Mouse (Mus musculus): ENCODE measurements at regions not wholly inside any gene's neighbourhood (a gene's known extent, or its start where the extent isn't known, plus 50 kb on each side); places are given as distances from the start of the nearest gene placed in this dataset.

- POLR2A ChIA-PET: no interaction called here
- CTCF ChIA-PET: no interaction called here
These were observed 441.5 kb downstream of the Ebf1 start for GRCm38 (mm10) chr11:45058658-45059057.

GRCm38 (mm10) chr11:45066592-45066991 lies 449.5 kb downstream of the Ebf1 start:
- CTCF ChIA-PET: no interaction called here
- POLR2A ChIA-PET: interaction anchor here in 1 of 4 experiments (0.5 kb wide), 1 partner anchor 405 kb away, joined by 4 read pairs; no protein-coding TSS in a partner anchor

- ChIA-PET CTCF (no interaction called here), POLR2A (interaction anchor here in 2 of 4 experiments (0.7 kb wide), 2 partner anchors 30 to 401 kb away, joined by 3 read pairs; no protein-coding TSS in a partner anchor)
These were observed 453.2 kb downstream of the Ebf1 start for GRCm38 (mm10) chr11:45070280-45070679.

- ChIA-PET CTCF (no interaction called here), POLR2A (no interaction called here)
These were observed 454.1 kb downstream of the Ebf1 start for GRCm38 (mm10) chr11:45071195-45071594.

- ChIA-PET POLR2A (interaction anchor here in 1 of 4 experiments (0.9 kb wide), 1 partner anchor 135 kb away, joined by 4 read pairs; no protein-coding TSS in a partner anchor), CTCF (no interaction called here)
These were observed 467.5 kb downstream of the Ebf1 start for GRCm38 (mm10) chr11:45084506-45085037.

GRCm38 (mm10) chr11:45085145-45085544 lies 468.0 kb downstream of the Ebf1 start:
- CTCF ChIA-PET: no interaction called here
- POLR2A ChIA-PET: interaction anchor here in 1 of 4 experiments (0.9 kb wide), 1 partner anchor 136 kb away, joined by 4 read pairs; no protein-coding TSS in a partner anchor

GRCm38 (mm10) chr11:45087186-45087915 lies 470.2 kb downstream of the Ebf1 start:
- ChIA-PET CTCF (no interaction called here), POLR2A (no interaction called here)

GRCm38 (mm10) chr11:45088286-45088685 lies 471.2 kb downstream of the Ebf1 start:
- POLR2A ChIA-PET: interaction anchor here in 1 of 4 experiments (0.7 kb wide), 1 partner anchor 1348 kb away, joined by 3 read pairs; no protein-coding TSS in a partner anchor
- CTCF ChIA-PET: interaction anchor here in 1 of 4 experiments (0.7 kb wide), 1 partner anchor 126 kb away, joined by 3 read pairs; no protein-coding TSS in a partner anchor

GRCm38 (mm10) chr11:45089561-45089960 lies 472.4 kb downstream of the Ebf1 start:
- CTCF ChIA-PET: no interaction called here
- POLR2A ChIA-PET: no interaction called here

- CTCF ChIA-PET: no interaction called here
- POLR2A ChIA-PET: interaction anchor here in 2 of 4 experiments (0.7 to 1.0 kb wide), 2 partner anchors 75 to 90 kb away, joined by 3 read pairs; no protein-coding TSS in a partner anchor
These were observed 486.6 kb downstream of the Ebf1 start for GRCm38 (mm10) chr11:45103498-45104336.

- CTCF ChIA-PET: no interaction called here
- POLR2A ChIA-PET: no interaction called here
These were observed 499.6 kb downstream of the Ebf1 start for GRCm38 (mm10) chr11:45116702-45117101.

GRCm38 (mm10) chr11:45123276-45123675 lies 506.2 kb downstream of the Ebf1 start:
- ChIA-PET CTCF (no interaction called here), POLR2A (no interaction called here)

GRCm38 (mm10) chr11:45136781-45137180 lies 519.7 kb downstream of the Ebf1 start:
- ChIA-PET CTCF (no interaction called here), POLR2A (no interaction called here)

GRCm38 (mm10) chr11:45138351-45138975 lies 521.3 kb downstream of the Ebf1 start:
- CTCF ChIA-PET: no interaction called here
- POLR2A ChIA-PET: no interaction called here

GRCm38 (mm10) chr11:45140490-45140889 lies 523.4 kb downstream of the Ebf1 start:
- ChIA-PET CTCF (no interaction called here), POLR2A (no interaction called here)

GRCm38 (mm10) chr11:45154070-45154469 lies 537.0 kb downstream of the Ebf1 start:
- ChIA-PET CTCF (no interaction called here), POLR2A (no interaction called here)

GRCm38 (mm10) chr11:45154497-45154896 lies 537.4 kb downstream of the Ebf1 start:
- ChIA-PET POLR2A (interaction anchor here in 1 of 4 experiments (0.5 kb wide), 1 partner anchor 205 kb away, joined by 3 read pairs; no protein-coding TSS in a partner anchor), CTCF (no interaction called here)

GRCm38 (mm10) chr11:45155782-45156181 lies 538.7 kb downstream of the Ebf1 start:
- ChIA-PET CTCF (no interaction called here), POLR2A (interaction anchor here in 1 of 4 experiments (0.6 kb wide), 1 partner anchor 619 kb away, joined by 3 read pairs; no protein-coding TSS in a partner anchor)

- POLR2A ChIA-PET: no interaction called here
- CTCF ChIA-PET: no interaction called here
These were observed 541.2 kb downstream of the Ebf1 start for GRCm38 (mm10) chr11:45158282-45158681.

GRCm38 (mm10) chr11:45160871-45161270 lies 543.8 kb downstream of the Ebf1 start:
- ChIA-PET POLR2A (no interaction called here), CTCF (no interaction called here)

Data from embryonic stem cell, embryonic (primary cell).